Mouse (Mus musculus): ENCODE results near the gene Rab31. TPM values are rescaled to one million over a fixed set of nuclear protein-coding genes. Genes with fewer than 3 reads are reported as not detected.

Rab31 gene
- 4.8 and 6.5 TPM in 2 replicates for polyA plus RNA-seq (2012; rRNA removed)

- 2% methylated on average over 67 of the region's 75 CpGs for WGBS
These were observed at the start of gene Rab31 for GRCm38 (mm10) chr17:65771951-65772934. Gene Rab31 (minus strand): TSS chr17:65772752.

GRCm38 (mm10) chr17:65820197-65820596 is 47.6 kb upstream of the Rab31 start:
- DNase-seq, result no peak
- no peak overlapping the region for H3K27ac ChIP-seq (ENCODE audit: control insufficient read depth, insufficient read depth, low read length)
- 93% methylated on average over 5 of the region's 5 CpGs for whole genome bisulfite sequencing
- peaks cover 39% of the 10 kb centered on the region for H3K36me3 ChIP-seq (ENCODE audit: control insufficient read depth, insufficient read depth, low read length)
- TF ChIP-seq POLR2A (IDR thresholded peaks at IDR 0.05; ENCODE audit: control insufficient read depth, extremely low read depth, insufficient read depth, low read length, poor library complexity), result no peak
- TF ChIP-seq CTCF (IDR thresholded peaks at IDR 0.05; ENCODE audit: borderline replicate concordance, control insufficient read depth, extremely low read depth, insufficient read depth, low read length, poor library complexity), result no peak
- H3K4me3 ChIP-seq (ENCODE audit: control insufficient read depth, insufficient read depth, low read length), result no peak overlapping the region
- H3K4me1 ChIP-seq (replicated peaks; ENCODE audit: control insufficient read depth, insufficient read depth, low read length), result peaks cover 3% of the 10 kb centered on the region; the same call in 1 of the 2 replicates
- H3K27me3 ChIP-seq (ENCODE audit: control insufficient read depth, insufficient read depth, low read length), result no peaks in the 10 kb centered on the region

More at GRCm38 (mm10) chr17:65771951-65772934, at the start of gene Rab31:
- Histone ChIP-seq H3K4me3 (ENCODE audit: control insufficient read depth, insufficient read depth, low read length) (peak within 1 kb of the TSS; percentile 36), H3K4me1 (replicated peaks; ENCODE audit: control insufficient read depth, insufficient read depth, low read length) (peaks cover 7% of the 10 kb centered on the region; the same call in 1 of the 2 replicates), H3K27me3 (ENCODE audit: control insufficient read depth, insufficient read depth, low read length) (peaks cover 15% of the 10 kb centered on the region), H3K27ac (ENCODE audit: control insufficient read depth, insufficient read depth, low read length) (no peak within 1 kb of the TSS), H3K36me3 (ENCODE audit: control insufficient read depth, insufficient read depth, low read length) (no peaks in the 10 kb centered on the region)
- DNase-seq, result peak; percentile 15
- TF ChIP-seq POLR2A (IDR thresholded peaks at IDR 0.05; ENCODE audit: control insufficient read depth, extremely low read depth, insufficient read depth, low read length, poor library complexity) (no peak), CTCF (IDR thresholded peaks at IDR 0.05; ENCODE audit: borderline replicate concordance, control insufficient read depth, extremely low read depth, insufficient read depth, low read length, poor library complexity) (no peak)

GRCm38 (mm10) chr17:65813763-65814162 is 41.2 kb upstream of the Rab31 start:
- Histone ChIP-seq H3K27ac (ENCODE audit: control insufficient read depth, insufficient read depth, low read length) (no peak overlapping the region), H3K36me3 (ENCODE audit: control insufficient read depth, insufficient read depth, low read length) (peaks cover 49% of the 10 kb centered on the region), H3K4me1 (replicated peaks; ENCODE audit: control insufficient read depth, insufficient read depth, low read length) (peaks cover 3% of the 10 kb centered on the region; the same call in 1 of the 2 replicates), H3K27me3 (ENCODE audit: control insufficient read depth, insufficient read depth, low read length) (no peaks in the 10 kb centered on the region), H3K4me3 (ENCODE audit: control insufficient read depth, insufficient read depth, low read length) (no peak overlapping the region)
- TF ChIP-seq CTCF (IDR thresholded peaks at IDR 0.05; ENCODE audit: borderline replicate concordance, control insufficient read depth, extremely low read depth, insufficient read depth, low read length, poor library complexity), result no peak
- TF ChIP-seq POLR2A (IDR thresholded peaks at IDR 0.05; ENCODE audit: control insufficient read depth, extremely low read depth, insufficient read depth, low read length, poor library complexity), result no peak
- WGBS, result 97% methylated on average over 8 of the region's 8 CpGs
- DNase-seq, result no peak

GRCm38 (mm10) chr17:65811032-65811431 is 38.5 kb upstream of the Rab31 start:
- DNase-seq, result no peak
- Histone ChIP-seq H3K27me3 (ENCODE audit: control insufficient read depth, insufficient read depth, low read length) (no peaks in the 10 kb centered on the region), H3K27ac (ENCODE audit: control insufficient read depth, insufficient read depth, low read length) (no peak overlapping the region), H3K4me3 (ENCODE audit: control insufficient read depth, insufficient read depth, low read length) (no peak overlapping the region), H3K36me3 (ENCODE audit: control insufficient read depth, insufficient read depth, low read length) (peaks cover 33% of the 10 kb centered on the region), H3K4me1 (replicated peaks; ENCODE audit: control insufficient read depth, insufficient read depth, low read length) (no peaks in the 10 kb centered on the region; the same call in 1 of the 2 replicates)
- 96% methylated on average over 5 of the region's 5 CpGs for WGBS
- TF ChIP-seq POLR2A (IDR thresholded peaks at IDR 0.05; ENCODE audit: control insufficient read depth, extremely low read depth, insufficient read depth, low read length, poor library complexity) (no peak), CTCF (IDR thresholded peaks at IDR 0.05; ENCODE audit: borderline replicate concordance, control insufficient read depth, extremely low read depth, insufficient read depth, low read length, poor library complexity) (no peak)

- TF ChIP-seq CTCF (IDR thresholded peaks at IDR 0.05; ENCODE audit: borderline replicate concordance, control insufficient read depth, extremely low read depth, insufficient read depth, low read length, poor library complexity) (no peak), POLR2A (IDR thresholded peaks at IDR 0.05; ENCODE audit: control insufficient read depth, extremely low read depth, insufficient read depth, low read length, poor library complexity) (no peak)
- 96% methylated on average over 2 of the region's 2 CpGs for WGBS
- H3K27me3 ChIP-seq (ENCODE audit: control insufficient read depth, insufficient read depth, low read length), result no peaks in the 10 kb centered on the region
- H3K4me3 ChIP-seq (ENCODE audit: control insufficient read depth, insufficient read depth, low read length), result no peak overlapping the region
- no peak for DNase-seq
- no peaks in the 10 kb centered on the region; the same call in 1 of the 2 replicates for H3K36me3 ChIP-seq (ENCODE audit: control insufficient read depth, insufficient read depth, low read length)
- no peak overlapping the region for H3K27ac ChIP-seq (ENCODE audit: control insufficient read depth, insufficient read depth, low read length)
- H3K4me1 ChIP-seq (replicated peaks; ENCODE audit: control insufficient read depth, insufficient read depth, low read length), result no peaks in the 10 kb centered on the region; the same call in 1 of the 2 replicates
These were observed 33.9 kb upstream of the Rab31 start for GRCm38 (mm10) chr17:65806416-65806815.

- H3K4me1 ChIP-seq (replicated peaks; ENCODE audit: control insufficient read depth, insufficient read depth, low read length), result no peaks in the 10 kb centered on the region; the same call in 1 of the 2 replicates
- WGBS, result 83% methylated on average over 4 of the region's 4 CpGs
- DNase-seq, result no peak
- TF ChIP-seq POLR2A (IDR thresholded peaks at IDR 0.05; ENCODE audit: control insufficient read depth, extremely low read depth, insufficient read depth, low read length, poor library complexity) (no peak), CTCF (IDR thresholded peaks at IDR 0.05; ENCODE audit: borderline replicate concordance, control insufficient read depth, extremely low read depth, insufficient read depth, low read length, poor library complexity) (no peak)
- H3K27me3 ChIP-seq (ENCODE audit: control insufficient read depth, insufficient read depth, low read length), result no peaks in the 10 kb centered on the region
- no peak overlapping the region for H3K27ac ChIP-seq (ENCODE audit: control insufficient read depth, insufficient read depth, low read length)
- no peak overlapping the region for H3K4me3 ChIP-seq (ENCODE audit: control insufficient read depth, insufficient read depth, low read length)
- no peaks in the 10 kb centered on the region; the same call in 1 of the 2 replicates for H3K36me3 ChIP-seq (ENCODE audit: control insufficient read depth, insufficient read depth, low read length)
These were observed 33.4 kb upstream of the Rab31 start for GRCm38 (mm10) chr17:65805966-65806365.

All from thymus, adult 2 months (tissue).